Mouse (Mus musculus) heart, adult 2 months (tissue): Measurements from ENCODE around the gene Ccdc85b.

Source experiments
- CTCF ChIP-seq: fragments of 200-600 bp; IDR thresholded peaks from 2 replicates; pipeline ENCODE4 v1.8.1; 2022; ENCODE audit warnings: antibody characterized with exemption, mild to moderate bottlenecking, moderate library complexity
- POLR2A ChIP-seq: fragments of 200-500 bp; IDR thresholded peaks from 2 replicates; pipeline ENCODE4 v1.6.1; 2011; ENCODE audit warnings: mild to moderate bottlenecking, low read depth, low read length, control low read depth; ENCODE audit not compliant: insufficient read depth

DNA sequence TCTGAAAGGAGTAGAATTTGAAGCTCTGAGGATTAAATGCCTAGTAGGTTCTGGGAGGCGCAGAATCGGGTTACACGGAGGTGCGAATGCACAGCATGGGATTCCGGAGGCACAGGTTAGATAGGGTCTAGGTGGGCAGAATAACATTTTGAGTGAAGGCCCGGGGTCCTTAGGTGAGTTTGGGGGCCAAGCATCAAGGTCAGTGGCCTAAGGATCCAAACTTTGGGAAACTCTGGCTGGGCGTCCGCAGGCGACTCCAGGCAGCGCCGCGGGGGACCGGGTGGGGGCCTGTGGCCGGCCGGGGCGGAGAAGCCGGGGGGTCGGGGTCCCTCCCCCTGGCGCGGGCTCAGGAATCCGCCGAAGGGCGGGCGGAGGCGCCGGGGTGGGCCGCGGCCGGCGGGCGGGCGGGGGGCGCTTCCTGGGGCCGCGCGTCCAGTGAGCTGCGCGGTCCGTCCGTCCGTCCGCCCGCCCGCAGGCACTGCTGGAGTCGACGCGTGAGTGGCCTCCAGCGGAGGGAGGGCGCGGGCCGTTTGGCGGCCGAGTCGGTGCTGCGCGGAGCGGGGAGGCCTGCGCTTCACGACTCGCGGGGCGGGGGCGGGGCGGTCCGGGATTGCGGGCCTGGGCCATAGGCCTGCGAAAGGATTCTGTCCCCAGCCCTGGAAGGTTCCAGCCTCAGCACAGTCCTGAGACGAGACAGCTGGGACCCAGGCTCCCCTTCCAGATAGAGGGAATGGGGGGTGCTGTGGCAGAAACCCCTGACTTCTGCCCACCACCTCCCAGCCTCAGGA lies 16.8 kb upstream of the Ccdc85b start:
- TF ChIP-seq POLR2A (no peak), CTCF (no peak)
